ENCODE assay signal across 8 mouse cellular contexts in the genomic region with DNA sequence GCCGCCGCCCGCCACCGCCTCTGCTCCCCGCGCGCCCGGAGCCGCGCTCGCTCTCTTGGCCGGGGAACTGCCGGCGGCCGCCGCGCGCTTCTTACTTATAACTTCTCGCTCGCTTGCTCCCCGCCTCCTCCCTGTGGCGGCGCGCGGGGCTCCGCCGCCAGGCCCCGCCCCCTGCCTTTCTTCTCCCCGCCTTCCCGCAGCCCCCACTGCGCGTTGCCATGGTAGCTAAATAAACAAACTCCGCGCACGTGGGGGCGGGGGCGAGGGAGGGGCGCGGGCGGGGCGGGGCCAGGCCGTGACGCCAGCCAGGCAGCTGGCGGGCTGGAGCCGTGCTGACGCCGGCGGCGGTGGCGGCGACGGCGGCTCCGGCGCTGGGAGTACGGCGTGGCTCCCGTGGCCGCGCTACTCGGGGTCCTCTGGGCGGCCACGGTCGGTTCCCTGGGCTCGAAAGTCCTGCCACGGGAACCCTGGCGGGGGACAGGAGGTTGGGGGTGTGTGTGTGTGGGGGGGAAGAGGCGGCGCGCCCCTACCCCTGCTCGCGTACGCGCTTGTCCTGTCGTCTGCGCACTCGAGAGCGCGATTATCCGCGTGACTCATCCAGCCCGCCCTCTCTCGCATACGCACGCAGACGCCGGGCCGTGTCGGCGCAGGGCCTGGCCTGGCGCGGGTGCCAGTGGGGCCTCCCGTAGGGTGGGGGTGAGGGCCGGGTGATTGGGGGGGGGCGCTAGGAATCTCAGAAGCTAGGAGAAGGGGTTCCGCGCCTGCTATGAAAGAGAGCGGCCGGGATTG. TPM values are rescaled to one million over a fixed set of nuclear protein-coding genes. Genes with fewer than 3 reads are reported as not detected.
DNase-seq lines count a peak whose midpoint lies in the region; ATAC-seq and TF ChIP-seq lines count a peak whose summit lies in the region.

A gene (minus strand): TSS at position 60 of the 789 bp plus-strand sequence.

- CTCF ChIA-PET in Patski (lab: Charles Lee), result no interaction called here

- POLR2A ChIA-PET in Patski (lab: Charles Lee), result interaction anchor here (0.6 to 1.6 kb wide), 8 partner anchors 10 to 191 kb away, joined by 3 to 5 read pairs (median 4); no protein-coding TSS in a partner anchor

- peak; percentile 50 for ATAC-seq in Patski
- peak; percentile 93 for ATAC-seq in hindbrain, embryonic 14.5 days (ENCODE audit: low FRiP score)

- no peak for TF ChIP-seq CTCF in Patski (IDR thresholded peaks at IDR 0.05)

- peaks cover 23% of the 10 kb centered on the region for H3K4me1 ChIP-seq in hindbrain, embryonic 14.5 days (replicated peaks; ENCODE audit: control insufficient read depth, insufficient read depth, low read length)

- WGBS in hindbrain, embryonic 14.5 days, result under 1% methylated on average over 64 of the region's 99 CpGs

- no peaks in the 10 kb centered on the region for H3K36me3 ChIP-seq in hindbrain, embryonic 14.5 days (replicated peaks; ENCODE audit: control insufficient read depth, insufficient read depth)

- H3K9ac ChIP-seq in hindbrain, embryonic 14.5 days, result peak within 1 kb of the TSS; percentile 77

- H3K27ac ChIP-seq in hindbrain, embryonic 14.5 days, result peak within 1 kb of the TSS; percentile 90

- peak within 1 kb of the TSS; percentile 71 for H3K4me3 ChIP-seq in hindbrain, embryonic 14.5 days (replicated peaks; ENCODE audit: low read length)

- H3K27me3 ChIP-seq in Patski, result no peaks in the 10 kb centered on the region
- H3K27me3 ChIP-seq in hindbrain, embryonic 14.5 days (ENCODE audit: control insufficient read depth, insufficient read depth, low read length), result peaks cover 23% of the 10 kb centered on the region

- no peaks in the 10 kb centered on the region for H3K9me3 ChIP-seq in hindbrain, embryonic 14.5 days (ENCODE audit: control insufficient read depth, low read length)

- no peak for DNase-seq in Patski (ENCODE audit: low read depth, low spot score)
- DNase-seq in cerebellum, postnatal 10 days, result peak; percentile 84 to 92
- peak; percentile 80 to 82 for DNase-seq in frontal cortex, postnatal 36 days (ENCODE audit: low spot score in 2 of 2)
- DNase-seq in hindbrain, embryonic 14.5 days (ENCODE audit: low spot score), result peak; percentile 92
- peak; percentile 79 for DNase-seq in left cerebral cortex, adult 11 months (ENCODE audit: low spot score)
- DNase-seq in lung, postnatal 36 days, result peak; percentile 94
- peak; percentile 91 for DNase-seq in retina, embryonic 14.5 days (ENCODE audit: low spot score)
- peak; percentile 92 to 94 for DNase-seq in thymus, postnatal 36 days

- peak within 1 kb of the TSS; percentile 90 for H3K4me2 ChIP-seq in hindbrain, embryonic 14.5 days (replicated peaks)

- in situ Hi-C loops in Patski (cut with MboI; ENCODE audit: low pct_unique_long_range_greater_than_20kb), result loop anchor here (5.0 to 25.0 kb wide), 4 partner anchors 120 to 1152 kb away; no protein-coding TSS in a partner anchor

RNA-seq across cellular contexts. Expression of the gene that starts here (rescaled TPM):
- 23.9 TPM for polyA plus RNA-seq in Patski (2021)
- 2.5 and 3.7 TPM in 2 replicates for polyA plus RNA-seq in hindbrain, embryonic 14.5 days (2014; fragmentation: Nextera tagmentation; extraction: Ambion mirVana)
